Mouse (Mus musculus) liver, embryonic 14.5 days (tissue): ENCODE data around the gene Methig1. TPM values are rescaled to one million over a fixed set of nuclear protein-coding genes. Genes with fewer than 3 reads are reported as not detected.
"Not testable (repeated sequence)": the region's sequence is repeated elsewhere in the genome, so short reads cannot be mapped to it uniquely, and the experiment has no call there.

ENCODE experiments used
- ATAC-seq: fragments of 200-750 bp; cut with Nextera tagmentation; 2 replicates; pipeline ENCODE4 v1.8.0; 2017; ENCODE audit warnings: moderate number of reproducible peaks, mild to moderate bottlenecking, moderate library complexity; ENCODE audit not compliant: insufficient read depth
- DNase-seq, 3 experiments: peaks; one replicate each; pipeline ENCODE4 v3.0.0-alpha.2; 2012 to 2013; ENCODE audit warnings: low read depth in 3 of 3, low spot score in 3 of 3
- H3K27ac ChIP-seq: fragments of 300-500 bp; sonication (generic); 2 replicates; pipeline ENCODE4 v1.5.1; 2014; ENCODE audit warnings: moderate library complexity, mild to moderate bottlenecking, control low read depth, inconsistent platforms
- H3K27me3 ChIP-seq: fragments of 300-500 bp; sonication (generic); 2 replicates; pipeline ENCODE4 v1.6.1; 2014; ENCODE audit warnings: mild to moderate bottlenecking, low read length, moderate library complexity; ENCODE audit not compliant: control insufficient read depth, insufficient read depth
- H3K36me3 ChIP-seq: fragments of 300-500 bp; sonication (generic); replicated peaks from 2 replicates; pipeline ENCODE4 v1.6.1; 2014; ENCODE audit warnings: low read depth; ENCODE audit not compliant: control insufficient read depth, insufficient read depth
- H3K4me1 ChIP-seq, 2 experiments: fragments of 200-500 bp in 1 of 2; fragments of 300-500 bp in 1 of 2; sonication (generic) in 1 of 2; replicated peaks; 2 replicates each; pipeline ENCODE4 v1.6.1; 2012 to 2014; ENCODE audit warnings: antibody characterized with exemption in 1 of 2, inconsistent platforms in 1 of 2, low read length in 1 of 2; ENCODE audit not compliant: control insufficient read depth in 2 of 2, insufficient read depth in 2 of 2
- H3K4me2 ChIP-seq: fragments of 300-500 bp; sonication (generic); 2 replicates; pipeline ENCODE4 v1.6.1; 2014; ENCODE audit warnings: low read depth, mild to moderate bottlenecking, control low read depth, moderate library complexity
- H3K4me3 ChIP-seq, 2 experiments: fragments of 200-500 bp in 1 of 2; fragments of 300-500 bp in 1 of 2; sonication (generic) in 1 of 2; 2 replicates each; pipeline ENCODE4 v1.5.1; 2012 to 2014; ENCODE audit warnings: low read depth in 2 of 2, low read length in 2 of 2, mild to moderate bottlenecking in 2 of 2, control low read depth in 1 of 2, inconsistent platforms in 1 of 2, moderate library complexity in 1 of 2; ENCODE audit not compliant: insufficient read depth in 1 of 2
- H3K9ac ChIP-seq: fragments of 300-500 bp; sonication (generic); replicated peaks from 2 replicates; pipeline ENCODE4 v1.6.1; 2014; ENCODE audit warnings: mild to moderate bottlenecking, control low read depth, moderate library complexity
- H3K9me3 ChIP-seq: fragments of 300-500 bp; sonication (generic); 2 replicates; pipeline ENCODE4 v1.6.1; 2016; ENCODE audit warnings: low read length, mixed read lengths; ENCODE audit not compliant: control insufficient read depth
- CTCF ChIP-seq: IDR thresholded peaks from 2 replicates; pipeline ENCODE4 v1.5.1; 2016; ENCODE audit warnings: antibody characterized with exemption, low read depth, control low read depth
- EP300 ChIP-seq: IDR thresholded peaks from 2 replicates; pipeline ENCODE4 v1.6.1; 2016; ENCODE audit warnings: antibody characterized with exemption, low read depth
- WGBS: fragments of 180-500 bp; shearing (Covaris S2); extraction: QIAGEN DNeasy Blood & Tissue Kit; methylation state at CpG from one replicate; pipeline ENCODE4 v1.1.7; 2014; ENCODE audit not compliant: insufficient replicate concordance; 5-methylcytosine and 5-hydroxymethylcytosine counted together
- polyA plus RNA-seq, 2 experiments: library from polyadenylated mRNA; depleted of rRNA in 1 of 2; stranded (reverse) in 1 of 2; unstranded in 1 of 2; fragments of >200 nt; fragmentation: Nextera tagmentation in 1 of 2; extraction: Ambion mirVana in 1 of 2; gene quantifications; 2 replicates each; pipeline versions ENCODE4 v1.2.1 to v1.2.3; 2012 to 2014

Methig1 gene
- polyA plus RNA-seq, 2 experiments = 0.04 to 0.09 TPM

DNA sequence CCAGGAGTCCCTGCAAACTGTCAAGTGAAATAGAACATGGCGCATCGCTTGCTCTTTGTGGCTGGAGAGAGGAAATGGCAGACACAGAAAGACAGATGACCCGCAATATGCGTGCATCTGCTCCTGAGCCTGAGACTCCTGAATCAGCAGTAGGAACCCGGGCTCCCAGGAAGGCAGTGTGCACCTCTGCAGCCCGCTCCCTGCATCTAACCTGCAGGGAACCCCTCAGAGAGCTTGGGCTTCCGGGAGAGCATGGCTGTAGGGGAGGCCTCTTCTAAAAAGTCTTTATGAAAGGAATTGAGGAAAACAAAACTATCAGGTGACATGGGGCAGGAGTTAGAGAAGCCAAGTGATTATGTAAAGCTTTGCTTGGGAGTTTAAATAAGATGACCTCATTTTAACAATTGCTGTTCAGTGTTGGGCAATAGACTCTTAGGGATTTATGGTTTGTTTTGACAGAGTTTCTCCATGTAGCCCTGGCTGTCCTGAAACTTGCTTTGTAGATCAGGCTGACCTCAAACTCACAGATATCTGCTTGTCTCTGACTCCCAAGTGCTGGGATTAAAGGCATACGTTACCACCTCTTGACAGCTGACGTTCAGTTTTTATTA is 32.5 kb upstream of the Methig1 start:
- Histone ChIP-seq H3K27me3 (no peaks in the 10 kb centered on the region), H3K4me2 (no peak overlapping the region), H3K9ac (no peak overlapping the region), H3K9me3 (no peaks in the 10 kb centered on the region), H3K36me3 (no peaks in the 10 kb centered on the region), H3K27ac (no peak overlapping the region), H3K4me3 (no peak overlapping the region), H3K4me1 (peaks cover 0 to 11% of the 10 kb centered on the region in 2 experiments; a peak in 2 of 4 replicates)
- 56% methylated on average over 9 of the region's 9 CpGs for WGBS
- DNase-seq (no peak), ATAC-seq (no peak)
- no peak for TF ChIP-seq EP300
- no peak for TF ChIP-seq CTCF

DNA sequence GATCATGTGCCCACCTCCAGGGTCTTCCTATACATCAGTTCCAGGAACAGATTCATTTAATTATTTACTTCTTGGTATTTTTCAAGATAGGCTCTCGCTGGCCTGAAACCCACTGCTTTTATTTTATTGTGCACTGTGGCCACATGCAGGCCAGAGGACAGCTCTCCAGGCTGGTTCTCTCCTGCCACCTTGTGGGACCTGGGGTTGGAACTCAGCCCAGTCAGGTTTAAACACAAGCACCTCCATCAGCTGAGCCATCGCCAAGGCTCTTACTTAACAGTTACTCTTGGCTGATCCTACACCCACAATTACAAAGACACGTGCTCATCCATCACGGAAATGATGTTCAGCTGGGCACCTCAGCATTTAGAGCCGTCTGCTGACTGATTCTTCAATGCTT is 31.8 kb upstream of the Methig1 start:
- H3K36me3 ChIP-seq = no peaks in the 10 kb centered on the region
- H3K27ac ChIP-seq = no peak overlapping the region
- ATAC-seq (no peak), DNase-seq (no peak)
- TF ChIP-seq CTCF = peak; percentile 69
- no peak for TF ChIP-seq EP300
- peaks cover 0 to 11% of the 10 kb centered on the region in 2 experiments; a peak in 2 of 4 replicates for H3K4me1 ChIP-seq
- no peaks in the 10 kb centered on the region for H3K27me3 ChIP-seq
- H3K9me3 ChIP-seq = no peaks in the 10 kb centered on the region
- no peak overlapping the region for H3K4me2 ChIP-seq
- no peak overlapping the region for H3K4me3 ChIP-seq
- 54% methylated on average over 5 of the region's 5 CpGs for WGBS
- H3K9ac ChIP-seq = no peak overlapping the region

DNA sequence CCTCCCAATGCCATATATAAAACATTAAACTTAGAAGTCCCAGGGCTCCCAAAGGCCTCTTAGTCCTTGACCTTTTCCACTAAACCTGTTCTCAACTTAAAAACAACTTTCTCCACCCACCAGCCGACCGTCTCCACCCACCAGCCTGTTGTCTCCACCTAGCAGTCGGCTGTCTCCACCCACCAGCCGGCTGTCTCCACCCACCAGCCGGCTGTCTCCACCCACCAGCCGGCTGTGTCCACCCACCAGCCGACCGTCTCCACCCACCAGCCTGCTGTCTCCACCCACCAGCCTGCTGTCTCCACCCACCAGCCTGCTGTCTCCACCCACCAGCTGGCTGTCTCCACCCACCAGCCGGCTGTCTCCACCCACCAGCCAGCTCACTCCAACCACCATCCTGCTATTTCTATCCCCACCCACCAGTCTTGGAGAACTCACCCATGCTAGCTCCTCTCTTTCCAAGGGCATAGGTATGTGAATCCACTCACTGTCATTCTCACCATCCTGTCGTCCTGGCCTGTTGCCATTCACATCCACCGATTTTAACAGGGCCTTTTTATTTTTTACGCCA is 28.8 kb upstream of the Methig1 start:
- no peak overlapping the region for H3K4me3 ChIP-seq
- peak; percentile 31; the same call in 1 of the 2 replicates for ATAC-seq
- WGBS = 49% methylated on average over 12 of the region's 12 CpGs
- H3K27me3 ChIP-seq = no peaks in the 10 kb centered on the region
- DNase-seq = no peak
- no peaks in the 10 kb centered on the region for H3K36me3 ChIP-seq
- no peak for TF ChIP-seq EP300
- no peak for TF ChIP-seq CTCF
- H3K4me2 ChIP-seq = no peak overlapping the region
- no peak overlapping the region for H3K27ac ChIP-seq
- H3K9me3 ChIP-seq = no peaks in the 10 kb centered on the region
- no peak overlapping the region for H3K9ac ChIP-seq
- H3K4me1 ChIP-seq = peaks cover 0 to 4% of the 10 kb centered on the region in 2 experiments; a peak in 2 of 4 replicates

DNA sequence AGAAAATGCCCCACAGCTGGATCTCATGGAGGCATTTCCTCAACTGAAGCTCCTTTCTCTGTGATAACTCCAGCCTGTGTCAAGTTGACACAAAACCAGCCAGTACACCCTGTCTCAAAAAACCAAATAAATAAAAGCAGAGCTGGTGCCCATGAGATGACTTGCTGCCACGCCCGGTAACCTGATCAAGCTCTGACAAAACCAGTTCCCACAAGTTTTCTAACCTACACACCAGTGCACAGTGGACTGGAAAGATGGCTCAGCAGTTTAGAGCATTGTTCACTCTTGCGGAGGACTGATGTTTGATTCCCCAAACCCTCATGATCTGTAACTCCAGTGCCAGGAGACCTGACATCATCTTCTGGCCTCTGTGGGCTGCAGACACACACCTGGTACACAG is 27.7 kb upstream of the Methig1 start:
- Histone ChIP-seq H3K4me3 (no peak overlapping the region), H3K27me3 (no peaks in the 10 kb centered on the region), H3K9ac (no peak overlapping the region), H3K4me1 (peaks cover 0 to 4% of the 10 kb centered on the region in 2 experiments; a peak in 2 of 4 replicates), H3K36me3 (no peaks in the 10 kb centered on the region), H3K4me2 (no peak overlapping the region), H3K27ac (no peak overlapping the region), H3K9me3 (no peaks in the 10 kb centered on the region)
- no peak for ATAC-seq
- DNase-seq = no peak
- TF ChIP-seq EP300 (no peak), CTCF (no peak)
- WGBS = 68% methylated on average over 3 of the region's 3 CpGs

DNA sequence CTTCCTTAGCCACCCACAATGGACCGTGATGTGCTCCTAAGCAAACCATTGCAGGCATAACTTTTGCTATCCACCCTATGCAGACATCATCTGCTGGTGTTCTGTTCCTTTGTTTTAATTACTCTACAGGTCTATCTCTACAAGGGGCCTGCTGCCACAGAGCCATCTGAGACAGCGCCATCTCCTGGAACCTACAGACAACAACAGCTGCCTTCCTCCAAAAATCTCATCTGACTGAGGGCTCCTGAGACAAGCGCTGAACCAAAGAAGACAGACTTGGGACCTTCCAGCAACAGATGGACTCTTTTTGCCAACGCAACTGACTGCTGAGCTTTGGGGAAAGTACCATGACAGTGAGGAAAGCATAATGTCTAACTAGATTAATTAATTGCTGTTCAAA is 24.9 kb upstream of the Methig1 start:
- not testable (repeated sequence) for DNase-seq, H3K27ac ChIP-seq, ATAC-seq, H3K4me1 ChIP-seq, H3K9me3 ChIP-seq, H3K4me2 ChIP-seq, H3K9ac ChIP-seq, H3K36me3 ChIP-seq, H3K4me3 ChIP-seq, H3K27me3 ChIP-seq
- TF ChIP-seq CTCF = peak; percentile 30
- 53% methylated on average over 3 of the region's 4 CpGs for WGBS

DNA sequence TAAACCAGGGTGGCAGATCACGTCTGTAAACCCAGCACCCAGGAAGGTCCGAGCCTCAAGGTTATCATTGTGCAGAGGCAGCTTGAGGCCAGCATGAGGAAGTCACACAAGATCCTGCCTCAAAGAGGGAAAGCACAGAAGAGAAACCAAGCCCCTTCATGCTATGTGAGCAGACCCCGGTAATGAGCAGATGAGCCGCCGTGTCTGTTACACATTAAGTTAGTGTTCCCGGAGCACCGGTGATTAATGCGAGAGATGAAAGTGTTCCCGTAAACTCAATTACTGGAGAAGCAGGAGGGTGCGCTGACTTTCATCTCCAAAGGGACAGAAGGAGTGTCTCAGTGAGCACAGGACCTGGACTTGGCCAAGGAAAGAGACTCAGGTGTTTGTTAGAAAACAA is 23.6 kb upstream of the Methig1 start:
- not testable (repeated sequence) for H3K4me2 ChIP-seq, ATAC-seq, H3K36me3 ChIP-seq, H3K4me3 ChIP-seq, DNase-seq, H3K27ac ChIP-seq, H3K9ac ChIP-seq, H3K27me3 ChIP-seq, H3K9me3 ChIP-seq, H3K4me1 ChIP-seq
- 75% methylated on average over 10 of the region's 10 CpGs for WGBS
